Mouse (Mus musculus) heart, adult 2 months (tissue): Measurements from ENCODE around the gene Fto. TPM values are rescaled to one million over a fixed set of nuclear protein-coding genes. Genes with fewer than 3 reads are reported as not detected.
A peak's percentile ranks its signal among the peaks of the same experiment; 100 is the strongest.

Experiments
- DNase-seq, 2 experiments: peaks; one replicate each; pipeline ENCODE4 v3.0.0; 2021
- H3K27ac ChIP-seq: fragments of 200-600 bp; 2 replicates; pipeline ENCODE4 v1.8.1; 2022
- H3K27me3 ChIP-seq: fragments of 200-500 bp; 2 replicates; pipeline ENCODE4 v1.6.1; 2012; ENCODE audit warnings: mild to moderate bottlenecking, low read length, inconsistent platforms, mixed read lengths; ENCODE audit not compliant: control insufficient read depth, insufficient read depth
- H3K36me3 ChIP-seq: fragments of 200-500 bp; 2 replicates; pipeline ENCODE4 v1.6.1; 2012; ENCODE audit warnings: low read length, inconsistent platforms; ENCODE audit not compliant: control insufficient read depth, insufficient read depth
- H3K4me1 ChIP-seq: fragments of 200-500 bp; 2 replicates; pipeline ENCODE4 v1.6.1; 2011; ENCODE audit warnings: low read length; ENCODE audit not compliant: control insufficient read depth, insufficient read depth
- H3K4me3 ChIP-seq: fragments of 200-600 bp; 2 replicates; pipeline ENCODE4 v1.8.1; 2022
- H3K79me2 ChIP-seq: fragments of 200-500 bp; replicated peaks from 2 replicates; pipeline ENCODE4 v1.6.1; 2012; ENCODE audit warnings: mild to moderate bottlenecking, inconsistent platforms, low read length, moderate library complexity, mixed read lengths; ENCODE audit not compliant: control insufficient read depth, insufficient read depth
- H3K9ac ChIP-seq: fragments of 200-500 bp; 2 replicates; pipeline ENCODE4 v1.6.1; 2012; ENCODE audit warnings: low read depth, mild to moderate bottlenecking, control low read depth, inconsistent platforms, low read length, mixed read lengths
- CTCF ChIP-seq: fragments of 200-600 bp; IDR thresholded peaks from 2 replicates; pipeline ENCODE4 v1.8.1; 2022; ENCODE audit warnings: antibody characterized with exemption, mild to moderate bottlenecking, moderate library complexity
- EP300 ChIP-seq: fragments of 200-500 bp; IDR thresholded peaks from 2 replicates; pipeline ENCODE4 v1.6.1; 2011; ENCODE audit warnings: low read depth, low read length, control low read depth; ENCODE audit not compliant: insufficient read depth
- POLR2A ChIP-seq: fragments of 200-500 bp; IDR thresholded peaks from 2 replicates; pipeline ENCODE4 v1.6.1; 2011; ENCODE audit warnings: mild to moderate bottlenecking, low read depth, low read length, control low read depth; ENCODE audit not compliant: insufficient read depth
- WGBS: fragments of 180-500 bp; shearing (Covaris S2); methylation state at CpG from one replicate; pipeline ENCODE4 v1.1.7; 2018; 5-methylcytosine and 5-hydroxymethylcytosine counted together
- intact Hi-C: fragments of 180-260 bp; cut with DNase I; formaldehyde crosslinking; loops from one replicate; pipeline ENCODE4 v1.15.1; 2025
- polyA plus RNA-seq: library from polyadenylated mRNA; depleted of rRNA; stranded (reverse); fragments of >200 nt; gene quantifications from 2 replicates; pipeline ENCODE4 v1.2.3, GENCODE M21; 2012
- total RNA-seq, 2 experiments: library from RNA; stranded (reverse); gene quantifications; 2 replicates each; pipeline ENCODE4 v1.2.3; 2021

The Fto gene
- total and polyA plus RNA-seq, 3 experiments = 41.3 to 65.1 (median 57.6) TPM

DNA sequence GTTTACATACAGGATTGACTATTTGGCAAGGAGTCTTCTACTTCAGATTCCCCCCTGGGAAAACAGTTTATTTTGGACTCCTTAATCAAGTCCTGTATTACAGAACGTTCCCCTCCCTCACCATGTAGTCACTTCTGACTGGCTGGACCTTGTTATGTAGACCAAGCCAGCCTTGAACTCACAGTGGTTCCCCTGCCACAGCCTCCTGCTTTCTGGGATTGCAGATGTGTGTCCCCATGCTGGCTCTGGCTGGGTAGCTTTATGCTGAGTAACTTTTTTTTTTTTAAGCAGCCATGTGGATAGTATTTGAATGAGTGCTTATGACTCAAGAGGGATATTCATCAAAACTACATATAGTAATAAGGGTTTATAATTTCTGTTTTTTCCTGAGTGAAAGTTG lies 27.4 kb downstream of the Fto start:
- H3K4me3 ChIP-seq = no peak overlapping the region
- no peak overlapping the region for H3K27ac ChIP-seq
- no peak overlapping the region for H3K9ac ChIP-seq
- intact Hi-C loops = no loop called here
- WGBS = 19% methylated on average over 1 of the region's 1 CpGs
- no peak for DNase-seq
- no peaks in the 10 kb centered on the region for H3K36me3 ChIP-seq
- no peaks in the 10 kb centered on the region for H3K27me3 ChIP-seq
- H3K4me1 ChIP-seq = no peaks in the 10 kb centered on the region; the same call in 1 of the 2 replicates
- no peak for TF ChIP-seq CTCF
- no peak for TF ChIP-seq POLR2A
- no peak for TF ChIP-seq EP300
- peaks cover 8% of the 10 kb centered on the region for H3K79me2 ChIP-seq

GRCm38 (mm10) chr8:91342196-91342595 lies 28.9 kb downstream of the Fto start:
- Histone ChIP-seq H3K9ac (no peak overlapping the region), H3K79me2 (peaks cover 8% of the 10 kb centered on the region), H3K36me3 (no peaks in the 10 kb centered on the region), H3K4me3 (no peak overlapping the region), H3K27me3 (no peaks in the 10 kb centered on the region), H3K27ac (no peak overlapping the region), H3K4me1 (no peaks in the 10 kb centered on the region; the same call in 1 of the 2 replicates)
- intact Hi-C loops = no loop called here
- WGBS = 71% methylated on average over 5 of the region's 5 CpGs
- no peak for DNase-seq
- TF ChIP-seq CTCF (no peak), POLR2A (no peak), EP300 (no peak)

DNA sequence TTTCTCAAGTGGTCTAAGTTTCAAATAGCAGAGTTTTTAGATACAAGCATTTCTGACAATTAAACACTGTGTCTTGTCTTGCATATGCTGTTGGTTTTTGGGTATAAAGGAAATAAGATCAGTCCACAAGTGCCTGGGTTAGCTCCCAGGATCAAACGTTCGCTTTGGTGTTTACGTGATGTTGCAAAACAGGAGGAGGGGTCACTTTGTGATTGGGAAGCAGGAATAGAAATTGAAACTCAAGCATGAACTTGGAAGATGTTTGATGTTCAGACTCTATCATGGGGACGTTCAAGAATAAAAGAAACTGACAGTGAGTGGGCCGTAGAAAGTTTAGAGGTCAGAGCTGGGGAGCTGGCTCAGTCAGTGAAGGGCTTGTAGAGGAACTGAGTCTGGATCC lies 29.5 kb downstream of the Fto start:
- Histone ChIP-seq H3K27ac (no peak overlapping the region), H3K36me3 (no peaks in the 10 kb centered on the region), H3K4me1 (no peaks in the 10 kb centered on the region; the same call in 1 of the 2 replicates), H3K4me3 (no peak overlapping the region), H3K27me3 (no peaks in the 10 kb centered on the region), H3K79me2 (peaks cover 8% of the 10 kb centered on the region), H3K9ac (no peak overlapping the region)
- no peak for DNase-seq
- intact Hi-C loops = no loop called here
- WGBS = 83% methylated on average over 5 of the region's 5 CpGs
- no peak for TF ChIP-seq POLR2A
- TF ChIP-seq EP300 = no peak
- TF ChIP-seq CTCF = no peak

DNA sequence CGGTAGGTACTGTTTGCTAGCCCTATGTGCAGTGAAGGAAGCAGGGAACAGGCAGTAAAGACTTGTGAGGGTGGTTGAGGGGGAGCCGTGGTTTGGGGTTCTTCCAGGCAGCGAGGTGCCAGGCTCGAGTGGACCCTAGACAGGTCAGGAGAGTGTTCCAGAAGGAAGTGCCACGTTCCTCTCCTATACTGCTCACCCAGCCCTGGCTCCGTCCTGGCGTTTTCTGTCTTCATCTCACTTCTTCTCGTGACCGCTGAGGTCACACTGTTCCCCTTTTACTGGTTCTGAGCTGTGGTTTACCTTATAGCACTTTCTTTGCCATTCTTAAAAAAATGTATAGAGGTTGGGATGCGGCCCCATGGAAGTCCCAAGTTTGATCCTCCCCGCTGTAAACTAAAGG lies 31.3 kb downstream of the Fto start:
- Histone ChIP-seq H3K27ac (no peak overlapping the region), H3K36me3 (no peaks in the 10 kb centered on the region), H3K4me1 (no peaks in the 10 kb centered on the region; the same call in 1 of the 2 replicates), H3K9ac (no peak overlapping the region), H3K79me2 (peaks cover 6% of the 10 kb centered on the region), H3K27me3 (no peaks in the 10 kb centered on the region), H3K4me3 (no peak overlapping the region)
- intact Hi-C loops = no loop called here
- 90% methylated on average over 11 of the region's 11 CpGs for WGBS
- TF ChIP-seq EP300 = no peak
- TF ChIP-seq POLR2A = no peak
- DNase-seq = no peak

DNA sequence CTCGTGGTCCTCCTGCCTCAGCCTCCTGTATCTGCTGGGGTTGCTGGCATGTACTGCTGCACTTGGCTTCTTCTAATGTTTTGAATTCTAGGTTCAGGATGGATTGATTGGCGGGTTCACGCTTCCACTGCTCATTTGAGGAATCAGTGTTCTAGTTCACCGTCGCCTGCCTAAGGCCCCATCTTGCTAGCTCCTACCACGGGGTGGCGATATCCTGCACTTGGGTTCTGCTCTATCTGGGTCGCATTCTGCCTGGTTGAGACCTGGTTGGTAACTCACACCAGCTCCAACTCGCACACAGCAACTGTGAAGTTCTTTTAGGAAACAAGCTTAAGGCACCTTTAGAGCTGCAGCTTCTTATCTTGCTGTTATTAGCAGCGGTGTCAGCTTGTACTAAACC lies 33.8 kb downstream of the Fto start:
- peaks cover 6% of the 10 kb centered on the region for H3K4me1 ChIP-seq
- 66% methylated on average over 10 of the region's 10 CpGs for WGBS
- TF ChIP-seq EP300 = no peak
- no peak for TF ChIP-seq POLR2A
- peak; percentile 33; the same call in 1 of the 2 replicates for TF ChIP-seq CTCF

DNA sequence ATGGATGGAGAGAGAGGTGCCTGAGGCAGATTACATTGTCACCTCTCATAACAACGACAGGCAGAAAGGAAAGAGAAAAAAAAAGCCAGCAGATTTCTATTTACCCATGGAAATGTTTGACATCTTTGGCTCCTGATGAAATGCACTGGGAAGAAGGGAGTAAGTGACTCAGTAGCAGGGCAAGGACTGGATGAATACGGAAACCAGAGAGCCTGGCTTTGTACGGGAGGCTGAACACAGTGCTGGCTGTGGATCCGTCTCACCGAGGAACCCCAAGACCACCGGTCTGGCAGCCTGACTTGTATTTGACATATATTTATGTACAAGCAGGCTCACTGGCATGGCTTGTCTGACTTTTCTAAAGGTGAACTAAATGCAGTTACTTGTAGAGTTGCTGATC lies 34.3 kb downstream of the Fto start:
- H3K4me3 ChIP-seq = no peak overlapping the region
- no peaks in the 10 kb centered on the region for H3K27me3 ChIP-seq
- no peak for DNase-seq
- intact Hi-C loops = no loop called here
- H3K79me2 ChIP-seq = 0 out of 2 replicates have a peak, but pooled peaks cover 5% of the 10 kb centered on the region
- 41% methylated on average over 6 of the region's 6 CpGs for WGBS
- H3K36me3 ChIP-seq = peaks cover 2% of the 10 kb centered on the region; the same call in 1 of the 2 replicates
- TF ChIP-seq POLR2A = no peak
- no peak for TF ChIP-seq CTCF
- TF ChIP-seq EP300 = no peak
- H3K9ac ChIP-seq = no peak overlapping the region
- H3K27ac ChIP-seq = no peak overlapping the region
- H3K4me1 ChIP-seq = peaks cover 6% of the 10 kb centered on the region

More for the DNA sequence above, 33.8 kb downstream of the Fto start:
- Histone ChIP-seq H3K79me2 (peaks cover 6% of the 10 kb centered on the region), H3K27me3 (no peaks in the 10 kb centered on the region), H3K27ac (no peak overlapping the region), H3K4me3 (no peak overlapping the region), H3K36me3 (peaks cover 2% of the 10 kb centered on the region; the same call in 1 of the 2 replicates), H3K9ac (no peak overlapping the region)
- intact Hi-C loops = no loop called here
- no peak for DNase-seq
